Comparison of ENCODE assay signal across 27 mouse cellular contexts in genomic region chr7:4081706-4082105, GRCm38 (mm10). TPM values are rescaled to one million over a fixed set of nuclear protein-coding genes. Genes with fewer than 3 reads are reported as not detected.
DNase-seq lines count a peak whose midpoint lies in the region; ATAC-seq and TF ChIP-seq lines count a peak whose summit lies in the region.
"Had no signal": no experiment of that assay in that cellular context is flagged by ENCODE, and none has a peak within 500 bp of the region (broad histone marks: within the 10 kb centered on the region; RNA-seq: fewer than 3 reads in every experiment).

No protein-coding gene starts in this region.

- no peaks in the 10 kb centered on the region for H3K4me1 ChIP-seq in intestine, embryonic 16.5 days (ENCODE audit: control insufficient read depth, insufficient read depth, low read length)
- H3K4me1 ChIP-seq in intestine, postnatal 0 days (replicated peaks; ENCODE audit: control insufficient read depth, insufficient read depth, low read length), result no peaks in the 10 kb centered on the region
- H3K4me1 ChIP-seq in spleen, adult 2 months (ENCODE audit: control insufficient read depth, insufficient read depth, insufficient read length), result peaks cover 27% of the 10 kb centered on the region
- H3K4me1 ChIP-seq: forebrain, embryonic 10.5 days; forebrain, embryonic 13.5 days; heart, embryonic 12.5 days; heart, embryonic 15.5 days; hindbrain, embryonic 13.5 days had no signal

- ATAC-seq in intestine, embryonic 16.5 days, result peak; percentile 48; the same call in 1 of the 2 replicates
- no peak for ATAC-seq in intestine, postnatal 0 days
- ATAC-seq: forebrain, embryonic 13.5 days; forebrain, embryonic 16.5 days; hindbrain, embryonic 16.5 days had no signal

- H3K36me3 ChIP-seq in intestine, embryonic 16.5 days (ENCODE audit: control insufficient read depth, insufficient read depth, low read length), result no peaks in the 10 kb centered on the region
- no peaks in the 10 kb centered on the region for H3K36me3 ChIP-seq in intestine, postnatal 0 days (ENCODE audit: control insufficient read depth, insufficient read depth)
- no peaks in the 10 kb centered on the region for H3K36me3 ChIP-seq in spleen, adult 2 months (ENCODE audit: control insufficient read depth, insufficient read depth, low read length)
- no peaks in the 10 kb centered on the region for H3K36me3 ChIP-seq in macrophage (ENCODE audit: inconsistent target)
- H3K36me3 ChIP-seq: forebrain, embryonic 10.5 days; G1E; heart, embryonic 12.5 days; heart, embryonic 15.5 days; hindbrain, embryonic 10.5 days; hindbrain, embryonic 13.5 days had no signal

- TF ChIP-seq POLR2A in spleen, adult 2 months (IDR thresholded peaks at IDR 0.05; ENCODE audit: low read depth, low read length), result no peak

- no peak for TF ChIP-seq CTCF in intestine, postnatal 0 days (IDR thresholded peaks at IDR 0.05; ENCODE audit: low read depth)
- TF ChIP-seq CTCF in spleen, adult 2 months (IDR thresholded peaks at IDR 0.05; ENCODE audit: extremely low read depth, insufficient read depth, insufficient read length, insufficient replicate concordance), result no peak

- no peak overlapping the region for H3K4me3 ChIP-seq in intestine, embryonic 16.5 days (ENCODE audit: low read length)
- no peak overlapping the region for H3K4me3 ChIP-seq in intestine, postnatal 0 days (ENCODE audit: low read depth, low read length)
- H3K4me3 ChIP-seq in spleen, adult 2 months (ENCODE audit: extremely low read depth, insufficient read depth, insufficient read length), result no peak overlapping the region
- H3K4me3 ChIP-seq in macrophage (ENCODE audit: inconsistent target), result no peak overlapping the region
- H3K4me3 ChIP-seq: forebrain, embryonic 10.5 days; forebrain, embryonic 13.5 days; heart, embryonic 12.5 days; heart, embryonic 15.5 days; hindbrain, embryonic 10.5 days; hindbrain, embryonic 13.5 days had no signal

- no peak for DNase-seq in spleen, adult 2 months (ENCODE audit: low read depth in 1 of 2, low spot score in 2 of 2)
- DNase-seq in spleen, adult 18-20 months, result no peak
- peak; percentile 61 for DNase-seq in A20 (ENCODE audit: low read depth, low spot score)
- no peak for DNase-seq in heart, adult 8-10 months (ENCODE audit: low spot score)
- DNase-seq in thymus, postnatal 10 days (ENCODE audit: low spot score in 2 of 2), result no peak
- DNase-seq: adrenal gland, adult 8-10 months; cerebellum, adult 18-20 months; cerebellum, adult 9-10 months; cerebellum, postnatal 14 days; gastrocnemius, postnatal 10 days; gastrocnemius, postnatal 36 days; heart, postnatal 10 days; heart, postnatal 36 days had no signal

- H3K27ac ChIP-seq in intestine, embryonic 16.5 days (ENCODE audit: low read length), result no peak overlapping the region
- H3K27ac ChIP-seq in intestine, postnatal 0 days (ENCODE audit: low read depth, low read length), result no peak overlapping the region
- H3K27ac ChIP-seq in spleen, adult 2 months (ENCODE audit: insufficient read depth, low read length), result peak overlapping the region; percentile 13; the same call in 1 of the 2 replicates
- H3K27ac ChIP-seq in macrophage, result peak overlapping the region; percentile 90
- H3K27ac ChIP-seq: forebrain, embryonic 10.5 days; forebrain, embryonic 13.5 days; heart, embryonic 15.5 days; hindbrain, embryonic 10.5 days; hindbrain, embryonic 13.5 days had no signal

- H3K4me2 ChIP-seq in intestine, embryonic 16.5 days (ENCODE audit: low read depth, low read length), result no peak overlapping the region
- H3K4me2 ChIP-seq in intestine, postnatal 0 days (replicated peaks; ENCODE audit: low read depth), result no peak overlapping the region
- H3K4me2 ChIP-seq: forebrain, embryonic 13.5 days; heart, embryonic 12.5 days; heart, embryonic 15.5 days; hindbrain, embryonic 13.5 days had no signal

- no peaks in the 10 kb centered on the region for H3K27me3 ChIP-seq in intestine, embryonic 16.5 days (replicated peaks; ENCODE audit: control insufficient read depth, insufficient read depth, low read length)
- no peaks in the 10 kb centered on the region for H3K27me3 ChIP-seq in intestine, postnatal 0 days (replicated peaks; ENCODE audit: control insufficient read depth, insufficient read depth, low read length)
- no peaks in the 10 kb centered on the region for H3K27me3 ChIP-seq in spleen, adult 2 months (ENCODE audit: control insufficient read depth, insufficient read depth, low read length)
- H3K27me3 ChIP-seq: CH12.LX; forebrain, embryonic 13.5 days; heart, embryonic 12.5 days; heart, embryonic 15.5 days; hindbrain, embryonic 13.5 days; Patski had no signal

- H3K9ac ChIP-seq in intestine, embryonic 16.5 days (ENCODE audit: low read depth, low read length), result no peak overlapping the region
- H3K9ac ChIP-seq in intestine, postnatal 0 days (ENCODE audit: low read depth, low read length), result no peak overlapping the region
- H3K9ac ChIP-seq: forebrain, embryonic 13.5 days; heart, embryonic 12.5 days; heart, embryonic 15.5 days; hindbrain, embryonic 13.5 days had no signal

- no peaks in the 10 kb centered on the region for H3K9me3 ChIP-seq in intestine, embryonic 16.5 days (ENCODE audit: control insufficient read depth, low read length)
- H3K9me3 ChIP-seq in intestine, postnatal 0 days (ENCODE audit: control insufficient read depth), result no peaks in the 10 kb centered on the region
- H3K9me3 ChIP-seq: forebrain, embryonic 10.5 days; forebrain, embryonic 13.5 days; G1E; heart, embryonic 12.5 days; heart, embryonic 15.5 days; hindbrain, embryonic 10.5 days; hindbrain, embryonic 13.5 days had no signal

- no peaks in the 10 kb centered on the region for H3K79me2 ChIP-seq in macrophage (ENCODE audit: inconsistent target)

RNA-seq across cellular contexts. Expression of gene Lair1, which starts 18.7 kb away (rescaled TPM):
- polyA plus RNA-seq in intestine, embryonic 16.5 days (2015; fragmentation: Nextera tagmentation; extraction: Ambion mirVana), result 2.9 and 3.5 TPM in 2 replicates
- 3.5 and 3.7 TPM in 2 replicates for polyA plus RNA-seq in intestine, postnatal 0 days (2015; fragmentation: Nextera tagmentation; extraction: Ambion mirVana)
- 26.3 and 34.1 TPM in 2 replicates for polyA plus RNA-seq in spleen, adult 2 months (2012; rRNA removed)
- 100 to 1,000 TPM in 22 of 26 experiments, 10 to 100 TPM in 2, 1 to 10 TPM in 2; 5.9 to 350 (median 185) TPM for total RNA-seq in macrophage (2018; cell fraction: chromatin; rRNA removed)
- total RNA-seq in macrophage (2018; cell fraction: cytosol; rRNA removed), result 100 to 1,000 TPM in 18 of 26 experiments, 10 to 100 TPM in 8; 78.5 to 181 (median 132) TPM
- total RNA-seq in macrophage (2018; cell fraction: nucleus; rRNA removed), result 100 to 1,000 TPM in 21 of 26 experiments, 10 to 100 TPM in 5; 31.0 to 247 (median 159) TPM
- 82.7 to 150 TPM (median 135 TPM) in 3 replicates for polyA plus RNA-seq in macrophage (2018)
- total RNA-seq in heart, adult 8-10 months (2022), result 1 to 10 TPM in 3 of 4 experiments, under 1 TPM in 1; 0.84 to 2.0 (median 1.7) TPM

RNA-seq across cellular contexts. Expression of gene Ttyh1, which starts 37.5 kb away (rescaled TPM):
- polyA plus RNA-seq in intestine, embryonic 16.5 days (2015; fragmentation: Nextera tagmentation; extraction: Ambion mirVana), result 5.2 and 6.5 TPM in 2 replicates
- 2.6 and 3.7 TPM in 2 replicates for polyA plus RNA-seq in intestine, postnatal 0 days (2015; fragmentation: Nextera tagmentation; extraction: Ambion mirVana)
- 5.2 TPM in 2 replicates for polyA plus RNA-seq in spleen, adult 2 months (2012; rRNA removed)
- total RNA-seq in macrophage (2018; cell fraction: chromatin; rRNA removed), result 1 to 10 TPM in 2 of 26 experiments, under 1 TPM in 13, not detected in 11; 0.17 to 1.4 (median 0.41) TPM
- under 1 TPM in 10 of 26 experiments, not detected in 16; 0.04 to 0.24 (median 0.09) TPM for total RNA-seq in macrophage (2018; cell fraction: cytosol; rRNA removed)
- under 1 TPM in 11 of 26 experiments, not detected in 15; 0.20 to 0.66 (median 0.40) TPM for total RNA-seq in macrophage (2018; cell fraction: nucleus; rRNA removed)
- 0.06 to 0.16 TPM in 2 of 3 replicates, not detected in the other for polyA plus RNA-seq in macrophage (2018)
- total RNA-seq in heart, adult 8-10 months (2022), result 1 to 10 TPM in 2 of 4 experiments, under 1 TPM in 2; 0.79 to 1.7 (median 0.95) TPM
- polyA plus RNA-seq: G1E had no signal

RNA-seq across cellular contexts. Expression of gene Leng8, which starts 55.1 kb away (rescaled TPM):
- 35.5 and 40.3 TPM in 2 replicates for polyA plus RNA-seq in intestine, embryonic 16.5 days (2015; fragmentation: Nextera tagmentation; extraction: Ambion mirVana)
- polyA plus RNA-seq in intestine, postnatal 0 days (2015; fragmentation: Nextera tagmentation; extraction: Ambion mirVana), result 13.8 and 15.2 TPM in 2 replicates
- 420 and 586 TPM in 2 replicates for polyA plus RNA-seq in spleen, adult 2 months (2012; rRNA removed)
- 1,000 to 10,000 TPM in 1 of 26 experiments, 100 to 1,000 TPM in 25; 489 to 1,068 (median 725) TPM for total RNA-seq in macrophage (2018; cell fraction: chromatin; rRNA removed)
- 10 to 100 TPM; 11.3 to 49.6 (median 20.4) TPM for total RNA-seq in macrophage (2018; cell fraction: cytosol; rRNA removed)
- 100 to 1,000 TPM; 243 to 540 (median 388) TPM for total RNA-seq in macrophage (2018; cell fraction: nucleus; rRNA removed)
- polyA plus RNA-seq in macrophage (2018), result 21.9 to 53.8 TPM (median 23.8 TPM) in 3 replicates
- 10 to 100 TPM; 27.1 to 49.5 (median 38.6) TPM for total RNA-seq in heart, adult 8-10 months (2022)

Comparison
In these comparisons a context has a peak if more than half of its experiments do, and no peak if none do; other contexts are left out.
1. H3K27ac ChIP-seq: peak in spleen, adult 2 months (single experiment) and macrophage (single experiment); none in intestine, embryonic 16.5 days (single experiment) and intestine, postnatal 0 days (single experiment).